Mouse (Mus musculus) forebrain, embryonic 13.5 days (tissue): ENCODE measurements at regions not wholly inside any gene's neighbourhood (a gene's known extent, or its start where the extent isn't known, plus 50 kb on each side); places are given as distances from the start of the nearest gene placed in this dataset.
"Not testable (repeated sequence)": the region's sequence is repeated elsewhere in the genome, so short reads cannot be mapped to it uniquely, and the experiment has no call there.

Source experiments
- ATAC-seq: fragments of 200-750 bp; cut with Nextera tagmentation; 2 replicates; pipeline ENCODE4 v1.8.0; 2017
- H3K27ac ChIP-seq: fragments of 300-500 bp; sonication (generic); 2 replicates; pipeline ENCODE4 v1.5.1; 2015; ENCODE audit warnings: inconsistent platforms, mild to moderate bottlenecking, moderate library complexity
- H3K27me3 ChIP-seq: fragments of 300-500 bp; sonication (generic); 2 replicates; pipeline ENCODE4 v1.6.1; 2015; ENCODE audit warnings: mild to moderate bottlenecking, inconsistent platforms
- H3K36me3 ChIP-seq: fragments of 300-500 bp; sonication (generic); 2 replicates; pipeline ENCODE4 v1.6.1; 2015; ENCODE audit warnings: mild to moderate bottlenecking, inconsistent platforms; ENCODE audit not compliant: poor library complexity, severe bottlenecking
- H3K4me1 ChIP-seq: fragments of 300-500 bp; sonication (generic); 2 replicates; pipeline ENCODE4 v1.6.1; 2015; ENCODE audit warnings: inconsistent platforms
- H3K4me2 ChIP-seq: fragments of 300-500 bp; sonication (generic); 2 replicates; pipeline ENCODE4 v1.6.1; 2015; ENCODE audit warnings: inconsistent platforms, mild to moderate bottlenecking, moderate library complexity
- H3K4me3 ChIP-seq: fragments of 300-500 bp; sonication (generic); 2 replicates; pipeline ENCODE4 v1.5.1; 2015; ENCODE audit warnings: mild to moderate bottlenecking, inconsistent platforms
- H3K9ac ChIP-seq: fragments of 300-500 bp; sonication (generic); 2 replicates; pipeline ENCODE4 v1.6.1; 2015; ENCODE audit warnings: mild to moderate bottlenecking, inconsistent platforms
- H3K9me3 ChIP-seq: fragments of 300-500 bp; sonication (generic); replicated peaks from 2 replicates; pipeline ENCODE4 v1.6.1; 2016; ENCODE audit warnings: inconsistent platforms
- WGBS: fragments of 180-500 bp; shearing (Covaris S2); methylation state at CpG from one replicate; pipeline ENCODE4 v1.1.7; 2015; 5-methylcytosine and 5-hydroxymethylcytosine counted together

GRCm38 (mm10) chr9:6845281-6845680 lies 339.0 kb downstream of the Dync2h1 start:
- H3K4me2 ChIP-seq, H3K4me1 ChIP-seq, H3K36me3 ChIP-seq, ATAC-seq, H3K9ac ChIP-seq, H3K27me3 ChIP-seq, H3K9me3 ChIP-seq, H3K27ac ChIP-seq, H3K4me3 ChIP-seq: not testable (repeated sequence)
- WGBS = 83% methylated on average over 2 of the region's 2 CpGs

GRCm38 (mm10) chr9:6834936-6835335 lies 349.3 kb downstream of the Dync2h1 start:
- H3K36me3 ChIP-seq, H3K4me2 ChIP-seq, H3K27ac ChIP-seq, ATAC-seq, H3K27me3 ChIP-seq, H3K9me3 ChIP-seq, H3K9ac ChIP-seq, H3K4me1 ChIP-seq, H3K4me3 ChIP-seq: not testable (repeated sequence)
- WGBS = 84% methylated on average over 5 of the region's 5 CpGs

- Histone ChIP-seq H3K4me1 (no peaks in the 10 kb centered on the region), H3K27me3 (no peaks in the 10 kb centered on the region), H3K4me3 (no peak overlapping the region), H3K27ac (no peak overlapping the region), H3K9ac (no peak overlapping the region), H3K36me3 (no peaks in the 10 kb centered on the region), H3K9me3 (no peaks in the 10 kb centered on the region; the same call in 1 of the 2 replicates), H3K4me2 (no peak overlapping the region)
- 77% methylated on average over 5 of the region's 5 CpGs for WGBS
- ATAC-seq = no peak
These were observed 349.8 kb downstream of the Dync2h1 start for GRCm38 (mm10) chr9:6834470-6834869.

- Histone ChIP-seq H3K36me3 (no peaks in the 10 kb centered on the region), H3K9me3 (no peaks in the 10 kb centered on the region), H3K27ac (no peak overlapping the region), H3K27me3 (no peaks in the 10 kb centered on the region), H3K9ac (no peak overlapping the region), H3K4me1 (no peaks in the 10 kb centered on the region), H3K4me3 (no peak overlapping the region), H3K4me2 (no peak overlapping the region)
- ATAC-seq = no peak
- WGBS = 33% methylated on average over 2 of the region's 2 CpGs
These were observed 351.4 kb downstream of the Dync2h1 start for GRCm38 (mm10) chr9:6832862-6833261.

- not testable (repeated sequence) for H3K27me3 ChIP-seq, H3K9me3 ChIP-seq, H3K4me3 ChIP-seq, H3K9ac ChIP-seq, ATAC-seq, H3K4me2 ChIP-seq, H3K27ac ChIP-seq, H3K36me3 ChIP-seq, H3K4me1 ChIP-seq
- WGBS = 55% methylated on average over 6 of the region's 6 CpGs
These were observed 352.6 kb downstream of the Dync2h1 start for GRCm38 (mm10) chr9:6831642-6832041.

GRCm38 (mm10) chr9:6826581-6826980 lies 357.7 kb downstream of the Dync2h1 start:
- no peak overlapping the region for H3K4me2 ChIP-seq
- no peaks in the 10 kb centered on the region for H3K27me3 ChIP-seq
- H3K27ac ChIP-seq = no peak overlapping the region
- H3K4me3 ChIP-seq = no peak overlapping the region
- H3K36me3 ChIP-seq = no peaks in the 10 kb centered on the region
- 90% methylated on average over 3 of the region's 3 CpGs for WGBS
- no peak overlapping the region for H3K9ac ChIP-seq
- no peaks in the 10 kb centered on the region for H3K4me1 ChIP-seq
- no peaks in the 10 kb centered on the region for H3K9me3 ChIP-seq
- no peak for ATAC-seq

GRCm38 (mm10) chr9:6825609-6826008 lies 358.6 kb downstream of the Dync2h1 start:
- no peaks in the 10 kb centered on the region for H3K36me3 ChIP-seq
- no peak overlapping the region for H3K4me3 ChIP-seq
- no peak overlapping the region for H3K4me2 ChIP-seq
- no peak for ATAC-seq
- H3K9ac ChIP-seq = no peak overlapping the region
- H3K27me3 ChIP-seq = no peaks in the 10 kb centered on the region
- no peaks in the 10 kb centered on the region for H3K9me3 ChIP-seq
- H3K4me1 ChIP-seq = no peaks in the 10 kb centered on the region
- no peak overlapping the region for H3K27ac ChIP-seq

GRCm38 (mm10) chr9:6823946-6824345 lies 360.3 kb downstream of the Dync2h1 start:
- H3K4me1 ChIP-seq, H3K9me3 ChIP-seq, H3K36me3 ChIP-seq, H3K27me3 ChIP-seq, H3K27ac ChIP-seq, H3K4me3 ChIP-seq, H3K4me2 ChIP-seq, H3K9ac ChIP-seq, ATAC-seq: not testable (repeated sequence)
- WGBS = 86% methylated on average over 1 of the region's 1 CpGs

GRCm38 (mm10) chr9:6823536-6823935 lies 360.7 kb downstream of the Dync2h1 start:
- no peak overlapping the region for H3K27ac ChIP-seq
- H3K4me1 ChIP-seq = no peaks in the 10 kb centered on the region
- no peak overlapping the region for H3K4me2 ChIP-seq
- no peaks in the 10 kb centered on the region for H3K36me3 ChIP-seq
- no peak overlapping the region for H3K9ac ChIP-seq
- no peak for ATAC-seq
- WGBS = 89% methylated on average over 1 of the region's 1 CpGs
- H3K27me3 ChIP-seq = no peaks in the 10 kb centered on the region
- H3K9me3 ChIP-seq = no peaks in the 10 kb centered on the region
- H3K4me3 ChIP-seq = no peak overlapping the region

GRCm38 (mm10) chr9:6776671-6777070 lies 407.6 kb downstream of the Dync2h1 start:
- Histone ChIP-seq H3K9ac (no peak overlapping the region), H3K27ac (no peak overlapping the region), H3K36me3 (no peaks in the 10 kb centered on the region), H3K4me1 (no peaks in the 10 kb centered on the region), H3K9me3 (no peaks in the 10 kb centered on the region), H3K4me2 (no peak overlapping the region), H3K27me3 (no peaks in the 10 kb centered on the region), H3K4me3 (no peak overlapping the region)
- 5% methylated on average over 2 of the region's 2 CpGs for WGBS
- ATAC-seq = no peak; the same call in 1 of the 2 replicates

GRCm38 (mm10) chr9:6741478-6741877 lies 442.8 kb downstream of the Dync2h1 start:
- Histone ChIP-seq H3K9me3 (no peaks in the 10 kb centered on the region), H3K4me3 (no peak overlapping the region), H3K9ac (no peak overlapping the region), H3K4me1 (no peaks in the 10 kb centered on the region), H3K36me3 (no peaks in the 10 kb centered on the region), H3K27ac (no peak overlapping the region), H3K27me3 (no peaks in the 10 kb centered on the region), H3K4me2 (no peak overlapping the region)
- ATAC-seq = no peak
- WGBS = 91% methylated on average over 1 of the region's 1 CpGs

GRCm38 (mm10) chr9:6736411-6736810 lies 447.8 kb downstream of the Dync2h1 start:
- no peak for ATAC-seq
- no peak overlapping the region for H3K9ac ChIP-seq
- H3K4me1 ChIP-seq = no peaks in the 10 kb centered on the region
- H3K4me3 ChIP-seq = no peak overlapping the region
- H3K36me3 ChIP-seq = no peaks in the 10 kb centered on the region
- no peaks in the 10 kb centered on the region for H3K9me3 ChIP-seq
- WGBS = 60% methylated on average over 1 of the region's 1 CpGs
- H3K27ac ChIP-seq = no peak overlapping the region
- no peaks in the 10 kb centered on the region for H3K27me3 ChIP-seq
- no peak overlapping the region for H3K4me2 ChIP-seq

- ATAC-seq = no peak
- no peaks in the 10 kb centered on the region for H3K27me3 ChIP-seq
- H3K9ac ChIP-seq = no peak overlapping the region
- H3K9me3 ChIP-seq = no peaks in the 10 kb centered on the region
- no peaks in the 10 kb centered on the region for H3K4me1 ChIP-seq
- no peak overlapping the region for H3K27ac ChIP-seq
- no peak overlapping the region for H3K4me2 ChIP-seq
- no peaks in the 10 kb centered on the region for H3K36me3 ChIP-seq
- 54% methylated on average over 1 of the region's 1 CpGs for WGBS
- no peak overlapping the region for H3K4me3 ChIP-seq
These were observed 456.8 kb upstream of the Ddi1 start for GRCm38 (mm10) chr9:6726411-6726810.
